Mouse (Mus musculus): ENCODE data around the gene Skint7.
A peak's percentile ranks its signal among the peaks of the same experiment; 100 is the strongest.
"Not testable (repeated sequence)": the region's sequence is repeated elsewhere in the genome, so short reads cannot be mapped to it uniquely, and the experiment has no call there.

Gene Skint7

DNA sequence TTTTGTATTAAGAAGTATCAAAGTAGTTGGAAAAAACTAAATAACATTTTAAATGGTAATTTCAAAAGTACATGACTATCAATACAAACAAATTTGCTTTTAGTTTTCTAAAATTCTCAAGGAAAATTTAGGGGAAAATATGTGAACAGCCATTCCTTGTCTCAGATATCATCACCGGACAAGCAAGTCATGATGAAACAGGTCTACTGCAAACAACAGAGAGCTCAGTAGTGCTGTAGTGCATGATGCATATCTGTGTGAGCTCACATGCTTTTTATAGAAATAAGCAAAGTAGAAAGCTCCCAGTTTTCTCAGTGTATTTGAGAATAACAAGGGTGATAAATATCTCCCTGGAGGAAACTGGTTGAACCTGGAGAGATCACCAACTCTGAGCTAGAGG lies at the start of gene Skint7:
Gene Skint7 (plus strand): TSS at position 301 of the 400 bp plus-strand sequence.
- DNase-seq (ENCODE audit: low read depth, low spot score), result no peak

DNA sequence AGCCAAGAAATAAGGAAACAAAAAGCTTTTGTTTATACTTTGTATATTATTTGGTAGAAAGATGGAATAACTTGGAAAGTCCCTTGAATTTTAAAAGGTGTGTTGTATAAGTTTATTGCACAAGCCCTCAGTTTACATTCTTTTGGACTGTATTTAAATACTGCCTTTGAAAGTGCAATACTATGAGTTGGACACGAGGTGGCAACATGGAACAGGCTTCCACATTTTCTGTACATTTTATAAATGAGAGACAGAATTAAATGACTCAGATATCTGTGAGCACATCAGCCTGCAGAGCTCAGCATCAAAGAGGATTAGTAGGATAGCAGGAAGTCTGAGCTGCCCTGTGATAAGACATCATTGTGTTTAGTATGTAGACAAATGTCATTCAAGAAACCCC lies 11.4 kb upstream of the Skint7 start:
- DNase-seq (ENCODE audit: low read depth, low spot score), result peak; percentile 6

DNA sequence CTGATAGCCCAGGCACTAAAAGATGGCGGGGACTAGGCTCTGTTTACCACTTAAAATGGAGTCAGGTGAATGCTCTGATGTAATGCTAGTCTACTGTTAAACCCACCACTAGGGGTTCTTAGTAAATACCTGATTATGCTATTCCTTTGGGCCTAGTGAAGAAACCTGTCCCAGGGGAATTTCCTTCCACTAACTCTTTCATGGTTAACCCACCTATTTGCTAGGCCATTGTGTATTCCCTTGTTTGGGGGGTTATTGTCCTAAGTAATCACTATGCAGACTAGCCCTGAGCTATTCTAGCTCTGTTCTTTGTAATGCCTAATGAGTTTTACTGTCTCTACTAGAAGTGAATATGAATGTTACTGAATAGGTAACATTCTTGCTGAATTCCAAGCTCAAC lies 9.5 kb upstream of the Skint7 start:
- not testable (repeated sequence) for DNase-seq (ENCODE audit: low read depth, low spot score)

DNA sequence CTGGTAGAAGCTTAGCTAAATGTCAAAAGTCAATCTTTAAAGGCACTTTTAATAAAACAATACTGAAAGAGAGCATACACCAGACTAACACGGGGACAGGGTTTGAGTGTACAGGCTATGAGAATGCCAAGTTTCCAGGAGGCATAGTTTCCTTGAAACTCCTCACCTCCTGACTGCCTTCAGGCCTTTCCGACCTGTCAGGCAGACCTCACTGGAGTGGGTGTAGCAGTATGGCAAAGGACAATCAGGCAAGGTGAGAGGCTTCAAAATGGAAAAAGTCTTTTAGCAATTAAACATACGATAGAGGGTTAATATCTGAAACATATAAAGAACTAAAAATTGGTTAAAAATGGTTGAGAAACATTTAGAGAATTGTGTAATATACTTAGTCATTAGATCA lies 9.1 kb upstream of the Skint7 start:
- no peak for DNase-seq (ENCODE audit: low read depth, low spot score)

DNA sequence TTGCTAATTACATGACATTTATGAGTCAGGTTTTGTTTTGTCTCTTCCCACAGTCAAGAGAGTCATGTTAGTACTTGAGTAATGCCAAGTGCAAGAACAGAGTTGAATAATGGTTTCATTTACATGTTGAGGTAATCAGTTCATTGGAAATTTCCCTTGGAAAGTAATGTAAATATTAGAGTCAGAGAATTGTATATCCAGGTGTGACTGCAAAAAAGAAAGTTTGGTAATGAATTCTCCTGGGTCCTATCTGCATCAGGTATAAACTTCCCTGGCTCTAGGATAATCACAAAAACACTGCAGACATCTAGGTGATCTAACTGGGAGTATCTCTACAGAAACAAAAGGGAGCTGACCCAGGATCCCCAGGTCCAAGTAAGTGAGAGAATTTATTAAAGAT lies 33.2 kb downstream of the Skint7 start, which contains the start of gene Skint1:
Gene Skint1 (plus strand): TSS at position 301 of the 400 bp plus-strand sequence.
- no peak for DNase-seq (ENCODE audit: low read depth, low spot score)

Data from mesoderm, embryonic 11.5 days (tissue).